Mouse (Mus musculus) cerebellum, adult 18-20 months (tissue): Measurements from ENCODE around the gene Lsm2.
"Not testable (repeated sequence)": the region's sequence is repeated elsewhere in the genome, so short reads cannot be mapped to it uniquely, and the experiment has no call there.

Experiments
- DNase-seq, 2 experiments: peaks; one replicate each; pipeline ENCODE4 v3.0.0; 2021

Lsm2 gene

GRCm38 (mm10) chr17:34957291-34957690, 24.4 kb upstream of the Lsm2 start:
- DNase-seq: not testable (repeated sequence)

GRCm38 (mm10) chr17:34957966-34958365, 23.7 kb upstream of the Lsm2 start:
- not testable (repeated sequence) for DNase-seq

GRCm38 (mm10) chr17:34958734-34959129, 22.9 kb upstream of the Lsm2 start:
- peak in 1 of 2 experiments; percentile 38 for DNase-seq

GRCm38 (mm10) chr17:34959130-34959778, 22.4 kb upstream of the Lsm2 start, which contains the start of gene Hspa1b:
Hspa1b (minus strand) TSS chr17:34959238.
- DNase-seq: peak; percentile 74 to 86

GRCm38 (mm10) chr17:34959881-34960515, 21.7 kb upstream of the Lsm2 start:
- DNase-seq: no peak

GRCm38 (mm10) chr17:34960702-34961493, 20.8 kb upstream of the Lsm2 start:
- no peak for DNase-seq

- no peak for DNase-seq
Measured at GRCm38 (mm10) chr17:34962125-34962524, 19.5 kb upstream of the Lsm2 start.

GRCm38 (mm10) chr17:34962841-34963240, 18.8 kb upstream of the Lsm2 start:
- DNase-seq: no peak

GRCm38 (mm10) chr17:34964640-34965049, 17.0 kb upstream of the Lsm2 start:
- no peak for DNase-seq

- DNase-seq: no peak
Measured at GRCm38 (mm10) chr17:34965627-34966026, 16.0 kb upstream of the Lsm2 start.

- not testable (repeated sequence) for DNase-seq
Measured at GRCm38 (mm10) chr17:34969822-34970221, 11.8 kb upstream of the Lsm2 start, which contains the start of gene Gm20481. Gm20481 (plus strand) TSS chr17:34969912.

- DNase-seq: not testable (repeated sequence)
Measured at GRCm38 (mm10) chr17:34970850-34971249, 10.8 kb upstream of the Lsm2 start.

GRCm38 (mm10) chr17:34971694-34972068, 10.0 kb upstream of the Lsm2 start:
- peak in 1 of 2 experiments; percentile 37 for DNase-seq

- peak; percentile 77 to 84 for DNase-seq
Measured at GRCm38 (mm10) chr17:34972069-34972749, 9.5 kb upstream of the Lsm2 start, which contains the start of the genes Hspa1a and Hspa1l. Hspa1a (minus strand) TSS chr17:34972156. Hspa1l (plus strand) TSS chr17:34972703.

- DNase-seq: no peak
Measured at GRCm38 (mm10) chr17:34975581-34976492, 5.8 kb upstream of the Lsm2 start.

GRCm38 (mm10) chr17:34977000-34977399, 4.7 kb upstream of the Lsm2 start:
- no peak for DNase-seq

GRCm38 (mm10) chr17:34978239-34978638, 3.4 kb upstream of the Lsm2 start:
- no peak for DNase-seq

GRCm38 (mm10) chr17:34979631-34980030, 2.0 kb upstream of the Lsm2 start:
- DNase-seq: no peak

- DNase-seq: peak; percentile 35 to 48
Measured at GRCm38 (mm10) chr17:34980655-34981054, 1.0 kb upstream of the Lsm2 start.

- DNase-seq: no peak
Measured at GRCm38 (mm10) chr17:34982328-34982727, 666 bp downstream of the Lsm2 start.

GRCm38 (mm10) chr17:34984218-34984617, 2.6 kb downstream of the Lsm2 start:
- DNase-seq: peak in 1 of 2 experiments; percentile 38

- DNase-seq: no peak
Measured at GRCm38 (mm10) chr17:34994751-34995150, 13.1 kb downstream of the Lsm2 start.
